Mouse (Mus musculus): ENCODE measurements around the gene Exosc8. TPM values are rescaled to one million over a fixed set of nuclear protein-coding genes. Genes with fewer than 3 reads are reported as not detected.

The Exosc8 gene
- polyA plus RNA-seq, 2 experiments from 2014 or later, result 218 to 259 TPM

Other genes starting within 250 kb of the Exosc8 start
- gene Supt20, start 42.6 kb downstream of the Exosc8 start, polyA plus RNA-seq (2017; shearing (Covaris generic)), result 100 to 1,000 TPM; 245 to 256 TPM
- 1 to 10 TPM in 1 of 2 experiments, not detected in 1; 3.5 TPM for gene Gm21958, start 21.0 kb downstream of the Exosc8 start, polyA plus RNA-seq (2017; shearing (Covaris generic))
- gene Alg5, start 146 bp upstream of the Exosc8 start, polyA plus RNA-seq (2017; shearing (Covaris generic)), result 10 to 100 TPM; 91.2 to 92.6 TPM
- gene Smad9, start 20.2 kb upstream of the Exosc8 start, polyA plus RNA-seq (2017; shearing (Covaris generic)), result not detected
- 1 to 10 TPM; 3.5 to 6.4 TPM for gene Rfxap, start 72.4 kb upstream of the Exosc8 start, polyA plus RNA-seq (2017; shearing (Covaris generic))
- gene Sertm1, start 180.5 kb upstream of the Exosc8 start, polyA plus RNA-seq (2017; shearing (Covaris generic)), result not detected